Mouse (Mus musculus): ENCODE data around the gene Spata17. TPM values are rescaled to one million over a fixed set of nuclear protein-coding genes. Genes with fewer than 3 reads are reported as not detected.

Gene Spata17
- polyA plus RNA-seq (2012): not detected in 2 replicates

- TF ChIP-seq GATA1 (IDR thresholded peaks at IDR 0.05; ENCODE audit: low read length): no peak
Observed at GRCm38 (mm10) chr1:187215181-187216116, at the start of gene Spata17, which contains the start of gene Gpatch2. Gene Spata17 (minus strand): TSS chr1:187215465. Gene Gpatch2 (plus strand): TSS chr1:187215508.

- no peak for TF ChIP-seq GATA1 (IDR thresholded peaks at IDR 0.05; ENCODE audit: low read length)
Observed at GRCm38 (mm10) chr1:187258756-187259155, 43.5 kb upstream of the Spata17 start.

GRCm38 (mm10) chr1:187250741-187251262 is 35.5 kb upstream of the Spata17 start:
- TF ChIP-seq GATA1 (IDR thresholded peaks at IDR 0.05; ENCODE audit: low read length): no peak

- no peak for TF ChIP-seq GATA1 (IDR thresholded peaks at IDR 0.05; ENCODE audit: low read length)
Observed at GRCm38 (mm10) chr1:187244734-187245133, 29.5 kb upstream of the Spata17 start.

- TF ChIP-seq GATA1 (IDR thresholded peaks at IDR 0.05; ENCODE audit: low read length): no peak
Observed at GRCm38 (mm10) chr1:187241329-187241728, 26.1 kb upstream of the Spata17 start.

- TF ChIP-seq GATA1 (IDR thresholded peaks at IDR 0.05; ENCODE audit: low read length): no peak
Observed at GRCm38 (mm10) chr1:187240304-187240703, 25.0 kb upstream of the Spata17 start.

- TF ChIP-seq GATA1 (IDR thresholded peaks at IDR 0.05; ENCODE audit: low read length): no peak
Observed at GRCm38 (mm10) chr1:187238061-187238460, 22.8 kb upstream of the Spata17 start.

GRCm38 (mm10) chr1:187236296-187236695 is 21.0 kb upstream of the Spata17 start:
- no peak for TF ChIP-seq GATA1 (IDR thresholded peaks at IDR 0.05; ENCODE audit: low read length)

GRCm38 (mm10) chr1:187235161-187235560 is 19.9 kb upstream of the Spata17 start:
- no peak for TF ChIP-seq GATA1 (IDR thresholded peaks at IDR 0.05; ENCODE audit: low read length)

GRCm38 (mm10) chr1:187232996-187233615 is 17.8 kb upstream of the Spata17 start:
- TF ChIP-seq GATA1 (IDR thresholded peaks at IDR 0.05; ENCODE audit: low read length): no peak

GRCm38 (mm10) chr1:187232196-187232955 is 17.1 kb upstream of the Spata17 start:
- no peak for TF ChIP-seq GATA1 (IDR thresholded peaks at IDR 0.05; ENCODE audit: low read length)

- TF ChIP-seq GATA1 (IDR thresholded peaks at IDR 0.05; ENCODE audit: low read length): no peak
Observed at GRCm38 (mm10) chr1:187230255-187230654, 15.0 kb upstream of the Spata17 start.

- no peak for TF ChIP-seq GATA1 (IDR thresholded peaks at IDR 0.05; ENCODE audit: low read length)
Observed at GRCm38 (mm10) chr1:187228414-187229146, 13.3 kb upstream of the Spata17 start.

GRCm38 (mm10) chr1:187226328-187227025 is 11.2 kb upstream of the Spata17 start:
- TF ChIP-seq GATA1 (IDR thresholded peaks at IDR 0.05; ENCODE audit: low read length): no peak
